Mouse (Mus musculus): ENCODE measurements around the gene Abr. TPM values are rescaled to one million over a fixed set of nuclear protein-coding genes. Genes with fewer than 3 reads are reported as not detected.

Abr gene
- polyA plus RNA-seq, 1 experiment, result 81.3 TPM

- Histone ChIP-seq H3K36me3 (ENCODE audit: control insufficient read depth, insufficient read depth) (no peaks in the 10 kb centered on the region), H3K4me3 (no peak overlapping the region), H3K79me2 (ENCODE audit: control insufficient read depth, insufficient read depth) (peaks cover 94% of the 10 kb centered on the region), H3K27me3 (ENCODE audit: control insufficient read depth, insufficient read depth, insufficient read length) (no peaks in the 10 kb centered on the region), H3ac (ENCODE audit: control insufficient read depth, insufficient read length) (no peak overlapping the region), H3K4me2 (ENCODE audit: low read depth) (no peak overlapping the region)
- TF ChIP-seq SRF (IDR thresholded peaks at IDR 0.05; ENCODE audit: control insufficient read depth, insufficient read length, low read depth), result no peak
- TF ChIP-seq E2F4 (IDR thresholded peaks at IDR 0.05; ENCODE audit: insufficient read depth), result no peak
Measured at GRCm38 (mm10) chr11:76387097-76387496, 235.0 kb downstream of the Abr start.

- Histone ChIP-seq H3K4me3 (no peak overlapping the region), H3K4me2 (ENCODE audit: low read depth) (no peak overlapping the region), H3K27me3 (ENCODE audit: control insufficient read depth, insufficient read depth, insufficient read length) (no peaks in the 10 kb centered on the region), H3K36me3 (ENCODE audit: control insufficient read depth, insufficient read depth) (no peaks in the 10 kb centered on the region), H3ac (ENCODE audit: control insufficient read depth, insufficient read length) (no peak overlapping the region), H3K79me2 (ENCODE audit: control insufficient read depth, insufficient read depth) (peaks cover 94% of the 10 kb centered on the region)
- TF ChIP-seq CEBPB (IDR thresholded peaks at IDR 0.05; ENCODE audit: insufficient read depth, poor library complexity, severe bottlenecking) (no peak), TCF3 (IDR thresholded peaks at IDR 0.05; ENCODE audit: insufficient read length, low read depth) (no peak)
Measured at GRCm38 (mm10) chr11:76385746-76386145, 236.4 kb downstream of the Abr start.

GRCm38 (mm10) chr11:76385017-76385416 lies 237.1 kb downstream of the Abr start:
- Histone ChIP-seq H3K27me3 (ENCODE audit: control insufficient read depth, insufficient read depth, insufficient read length) (no peaks in the 10 kb centered on the region), H3K4me3 (no peak overlapping the region), H3ac (ENCODE audit: control insufficient read depth, insufficient read length) (no peak overlapping the region), H3K36me3 (ENCODE audit: control insufficient read depth, insufficient read depth) (no peaks in the 10 kb centered on the region), H3K4me2 (ENCODE audit: low read depth) (no peak overlapping the region), H3K79me2 (ENCODE audit: control insufficient read depth, insufficient read depth) (peaks cover 93% of the 10 kb centered on the region)
- TF ChIP-seq TCF12 (IDR thresholded peaks at IDR 0.05; ENCODE audit: insufficient read depth, poor library complexity, severe bottlenecking), result no peak
- TF ChIP-seq USF1 (IDR thresholded peaks at IDR 0.05; ENCODE audit: low read depth), result no peak
- TF ChIP-seq CEBPB (IDR thresholded peaks at IDR 0.05; ENCODE audit: insufficient read depth, poor library complexity, severe bottlenecking), result no peak
- no peak for TF ChIP-seq MAX (IDR thresholded peaks at IDR 0.05; ENCODE audit: low read depth)
- no peak for TF ChIP-seq E2F4 (IDR thresholded peaks at IDR 0.05; ENCODE audit: insufficient read depth)
- no peak for TF ChIP-seq MYOG (IDR thresholded peaks at IDR 0.05; ENCODE audit: control insufficient read depth in 1 of 3, insufficient read depth in 1 of 3, insufficient read length in 2 of 3, low read depth in 2 of 3)
- no peak for TF ChIP-seq POLR2AphosphoS2 (IDR thresholded peaks at IDR 0.05; ENCODE audit: insufficient read length, low read depth)
- TF ChIP-seq SRF (IDR thresholded peaks at IDR 0.05; ENCODE audit: control insufficient read depth, insufficient read length, low read depth), result no peak
- TF ChIP-seq TCF3 (IDR thresholded peaks at IDR 0.05; ENCODE audit: insufficient read length, low read depth), result no peak
- TF ChIP-seq REST (IDR thresholded peaks at IDR 0.05; ENCODE audit: insufficient read depth, insufficient read length), result no peak
- TF ChIP-seq MYOD1 (IDR thresholded peaks at IDR 0.05; ENCODE audit: control insufficient read depth in 1 of 3, insufficient read length in 2 of 3, low read depth in 2 of 3), result no peak
- TF ChIP-seq POLR2A (IDR thresholded peaks at IDR 0.05; ENCODE audit: insufficient read length, low read depth), result no peak

- Histone ChIP-seq H3K4me2 (ENCODE audit: low read depth) (no peak overlapping the region), H3K36me3 (ENCODE audit: control insufficient read depth, insufficient read depth) (no peaks in the 10 kb centered on the region), H3K4me3 (no peak overlapping the region), H3K27me3 (ENCODE audit: control insufficient read depth, insufficient read depth, insufficient read length) (no peaks in the 10 kb centered on the region), H3K79me2 (ENCODE audit: control insufficient read depth, insufficient read depth) (peaks cover 92% of the 10 kb centered on the region), H3ac (ENCODE audit: control insufficient read depth, insufficient read length) (no peak overlapping the region)
- no peak for TF ChIP-seq REST (IDR thresholded peaks at IDR 0.05; ENCODE audit: insufficient read depth, insufficient read length)
- TF ChIP-seq E2F4 (IDR thresholded peaks at IDR 0.05; ENCODE audit: insufficient read depth), result no peak
- TF ChIP-seq MYOG (IDR thresholded peaks at IDR 0.05; ENCODE audit: control insufficient read depth in 1 of 3, insufficient read depth in 1 of 3, insufficient read length in 2 of 3, low read depth in 2 of 3), result no peak
- TF ChIP-seq TCF12 (IDR thresholded peaks at IDR 0.05; ENCODE audit: insufficient read depth, poor library complexity, severe bottlenecking), result no peak
Measured at GRCm38 (mm10) chr11:76384307-76384706, 237.8 kb downstream of the Abr start.

GRCm38 (mm10) chr11:76382711-76383324 lies 239.3 kb downstream of the Abr start:
- no peaks in the 10 kb centered on the region for H3K27me3 ChIP-seq (ENCODE audit: control insufficient read depth, insufficient read depth, insufficient read length)
- H3K36me3 ChIP-seq (ENCODE audit: control insufficient read depth, insufficient read depth), result no peaks in the 10 kb centered on the region
- TF ChIP-seq POLR2AphosphoS2 (IDR thresholded peaks at IDR 0.05; ENCODE audit: insufficient read length, low read depth) (no peak), REST (IDR thresholded peaks at IDR 0.05; ENCODE audit: insufficient read depth, insufficient read length) (no peak), POLR2A (IDR thresholded peaks at IDR 0.05; ENCODE audit: insufficient read length, low read depth) (no peak), SRF (IDR thresholded peaks at IDR 0.05; ENCODE audit: control insufficient read depth, insufficient read length, low read depth) (no peak), USF1 (IDR thresholded peaks at IDR 0.05; ENCODE audit: low read depth) (no peak), E2F4 (IDR thresholded peaks at IDR 0.05; ENCODE audit: insufficient read depth) (no peak), MAX (IDR thresholded peaks at IDR 0.05; ENCODE audit: low read depth) (no peak), MYOG (IDR thresholded peaks at IDR 0.05; ENCODE audit: control insufficient read depth in 1 of 3, insufficient read depth in 1 of 3, insufficient read length in 2 of 3, low read depth in 2 of 3) (no peak), MYOD1 (IDR thresholded peaks at IDR 0.05; ENCODE audit: control insufficient read depth in 1 of 3, insufficient read length in 2 of 3, low read depth in 2 of 3) (no peak), TCF12 (IDR thresholded peaks at IDR 0.05; ENCODE audit: insufficient read depth, poor library complexity, severe bottlenecking) (no peak), CEBPB (IDR thresholded peaks at IDR 0.05; ENCODE audit: insufficient read depth, poor library complexity, severe bottlenecking) (no peak), TCF3 (IDR thresholded peaks at IDR 0.05; ENCODE audit: insufficient read length, low read depth) (no peak)
- peaks cover 92% of the 10 kb centered on the region for H3K79me2 ChIP-seq (ENCODE audit: control insufficient read depth, insufficient read depth)
- no peak overlapping the region for H3K4me2 ChIP-seq (ENCODE audit: low read depth)
- H3ac ChIP-seq (ENCODE audit: control insufficient read depth, insufficient read length), result no peak overlapping the region
- H3K4me3 ChIP-seq, result no peak overlapping the region
